Mouse (Mus musculus): ENCODE measurements around the gene Scgb1b2. TPM values are rescaled to one million over a fixed set of nuclear protein-coding genes. Genes with fewer than 3 reads are reported as not detected.

Scgb1b2 gene
- polyA plus RNA-seq (2012; rRNA removed), result not detected in 2 replicates

GRCm38 (mm10) chr7:31291721-31292120 lies at the start of gene Scgb1b2:
Gene Scgb1b2, minus strand, starts transcription at chr7:31291821.

GRCm38 (mm10) chr7:31290208-31290607 lies 1.4 kb downstream of the Scgb1b2 start, which contains the start of gene Scgb2b2:
Gene Scgb2b2, plus strand, starts transcription at chr7:31290508.

Other genes starting within 250 kb of the Scgb1b2 start
- gene Fxyd5, start 249.3 kb downstream of the Scgb1b2 start, polyA plus RNA-seq (2012; rRNA removed), result 45.3 and 62.0 TPM in 2 replicates
- gene Fxyd7, start 240.4 kb downstream of the Scgb1b2 start, polyA plus RNA-seq (2012; rRNA removed), result 10.8 and 13.2 TPM in 2 replicates
- gene Fxyd1, start 234.6 kb downstream of the Scgb1b2 start, polyA plus RNA-seq (2012; rRNA removed), result 373 and 445 TPM in 2 replicates
- 5.8 and 6.0 TPM in 2 replicates for gene Lgi4, start 232.5 kb downstream of the Scgb1b2 start, polyA plus RNA-seq (2012; rRNA removed)
- 28.6 and 41.3 TPM in 2 replicates for gene Fxyd3, start 215.1 kb downstream of the Scgb1b2 start, polyA plus RNA-seq (2012; rRNA removed)
- gene Hpn, start 176.5 kb downstream of the Scgb1b2 start, polyA plus RNA-seq (2012; rRNA removed), result 17.8 and 20.1 TPM in 2 replicates
- gene Scn1b, start 164.8 kb downstream of the Scgb1b2 start, polyA plus RNA-seq (2012; rRNA removed), result 41.7 and 53.9 TPM in 2 replicates
- 237 and 249 TPM in 2 replicates for gene Gramd1a, start 135.9 kb downstream of the Scgb1b2 start, polyA plus RNA-seq (2012; rRNA removed)
- not detected in 2 replicates for gene Scgb2b2, start 1.3 kb downstream of the Scgb1b2 start, polyA plus RNA-seq (2012; rRNA removed)
- not detected in 2 replicates for gene Scgb2b3, start 70.3 kb upstream of the Scgb1b2 start, polyA plus RNA-seq (2012; rRNA removed)
- gene Scgb1b3, start 83.8 kb upstream of the Scgb1b2 start, polyA plus RNA-seq (2012; rRNA removed), result not detected in 2 replicates

Data from ovary, adult 2 months (tissue).